Mouse (Mus musculus) layer of hippocampus, adult 2 months (tissue): Measurements from ENCODE around the gene Mettl15. TPM values are rescaled to one million over a fixed set of nuclear protein-coding genes. Genes with fewer than 3 reads are reported as not detected.

Experiments used
- DNase-seq, 2 experiments: peaks; one replicate each; pipeline ENCODE4 v3.0.0; 2022; ENCODE audit warnings: low spot score in 2 of 2
- H3K27ac ChIP-seq: fragments of 200-600 bp; 2 replicates; pipeline ENCODE4 v1.8.1; 2022
- H3K4me3 ChIP-seq: fragments of 200-600 bp; 2 replicates; pipeline ENCODE4 v1.8.1; 2022; ENCODE audit warnings: mild to moderate bottlenecking
- CTCF ChIP-seq: fragments of 200-600 bp; conservative IDR thresholded peaks from 2 replicates; pipeline ENCODE4 v1.8.1; 2022; ENCODE audit warnings: antibody characterized with exemption, mild to moderate bottlenecking, moderate library complexity
- microRNA-seq, 2 experiments: library from miRNA; unstranded; fragments of <30 nt; microRNA quantifications; one replicate each; pipeline ENCODE4 v1.2.0; 2021
- total RNA-seq, 2 experiments: library from RNA; stranded (reverse); gene quantifications; 2 replicates each; pipeline ENCODE4 v1.2.3; 2021

Mettl15 gene
- total RNA-seq, 2 experiments from 2014 or later, result 7.3 to 8.4 TPM

DNA sequence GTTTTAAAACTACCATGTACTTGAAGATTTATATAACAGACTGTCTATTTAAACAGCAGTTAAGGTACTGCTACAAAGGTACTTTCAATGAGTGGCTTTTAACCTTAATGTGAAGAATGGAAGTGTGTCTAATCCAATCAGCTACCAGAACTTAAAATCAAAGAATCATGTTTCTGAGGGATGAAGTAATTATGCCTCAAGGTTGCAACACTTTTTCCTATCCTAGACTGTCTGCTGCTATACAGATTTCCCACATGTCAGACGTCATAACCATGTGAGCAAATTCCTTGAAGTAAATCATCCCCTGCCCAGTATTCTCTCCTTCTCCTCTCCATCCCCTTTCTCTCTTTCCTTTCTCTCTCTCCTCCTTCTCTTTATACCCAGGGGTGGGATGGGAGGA, 140.2 kb downstream of the Mettl15 start:
- no peak for TF ChIP-seq CTCF
- no peak overlapping the region for H3K27ac ChIP-seq
- H3K4me3 ChIP-seq, result no peak overlapping the region
- no peak for DNase-seq

DNA sequence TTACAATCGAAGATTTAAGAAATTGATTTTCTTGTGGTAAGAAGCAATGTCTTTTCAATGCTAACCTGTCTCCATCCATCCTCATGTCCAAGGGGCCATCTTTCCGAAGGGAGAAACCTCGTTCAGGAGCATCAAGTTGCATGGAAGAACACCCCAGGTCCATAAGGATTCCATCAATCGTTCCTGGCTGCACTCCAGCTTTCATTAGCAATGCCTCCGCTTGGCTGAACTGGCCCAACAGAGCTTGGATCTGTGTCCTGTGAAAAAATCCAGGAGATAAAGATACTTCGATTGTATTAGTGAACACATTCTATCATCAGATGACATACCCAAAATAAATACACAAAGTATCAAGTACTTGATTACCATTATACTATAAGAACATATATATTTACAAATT, 143.3 kb downstream of the Mettl15 start:
- no peak for DNase-seq

DNA sequence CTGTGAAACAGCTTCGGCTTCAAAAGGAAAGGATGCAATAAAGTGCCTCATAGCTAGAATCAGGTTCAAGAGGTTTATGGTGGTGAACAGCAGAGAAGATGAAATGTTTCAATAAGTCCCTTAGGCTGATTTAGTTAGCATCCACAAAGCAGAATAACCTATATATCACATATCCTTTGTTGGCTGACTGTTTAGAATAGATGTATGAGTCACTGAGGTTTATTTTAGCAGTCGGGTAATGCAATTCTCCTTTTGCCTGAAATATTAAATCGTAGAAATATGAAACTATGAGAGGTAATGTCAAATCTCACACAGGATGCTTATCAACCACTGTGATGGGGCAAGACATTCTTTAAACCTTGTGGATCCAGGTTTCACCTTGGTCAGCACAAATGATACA, 149.8 kb downstream of the Mettl15 start:
- Histone ChIP-seq H3K4me3 (no peak overlapping the region), H3K27ac (no peak overlapping the region)
- TF ChIP-seq CTCF, result no peak
- no peak for DNase-seq

More for the DNA sequence above, 143.3 kb downstream of the Mettl15 start:
- no peak for TF ChIP-seq CTCF
- Histone ChIP-seq H3K27ac (no peak overlapping the region), H3K4me3 (no peak overlapping the region)

DNA sequence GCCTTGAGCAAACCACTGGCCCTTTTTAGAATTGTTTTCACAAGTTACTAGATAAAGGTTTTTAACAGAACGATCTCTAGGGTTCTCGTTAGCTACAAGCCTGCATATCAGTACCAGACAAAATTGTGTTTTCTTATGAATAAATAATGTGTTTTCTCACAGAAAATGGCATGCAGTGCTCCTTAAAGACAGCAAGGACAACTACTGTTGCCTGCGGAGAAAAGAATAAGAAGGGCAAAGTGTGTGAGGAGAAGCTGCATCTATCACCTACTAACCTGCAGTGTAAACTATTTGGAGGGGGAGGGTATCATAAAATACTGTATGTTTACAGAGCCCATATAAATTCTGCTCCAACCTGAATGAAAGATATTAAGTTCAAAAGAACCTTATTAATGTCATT, 150.6 kb downstream of the Mettl15 start:
- Histone ChIP-seq H3K4me3 (no peak overlapping the region), H3K27ac (no peak overlapping the region)
- TF ChIP-seq CTCF, result no peak
- DNase-seq, result no peak

DNA sequence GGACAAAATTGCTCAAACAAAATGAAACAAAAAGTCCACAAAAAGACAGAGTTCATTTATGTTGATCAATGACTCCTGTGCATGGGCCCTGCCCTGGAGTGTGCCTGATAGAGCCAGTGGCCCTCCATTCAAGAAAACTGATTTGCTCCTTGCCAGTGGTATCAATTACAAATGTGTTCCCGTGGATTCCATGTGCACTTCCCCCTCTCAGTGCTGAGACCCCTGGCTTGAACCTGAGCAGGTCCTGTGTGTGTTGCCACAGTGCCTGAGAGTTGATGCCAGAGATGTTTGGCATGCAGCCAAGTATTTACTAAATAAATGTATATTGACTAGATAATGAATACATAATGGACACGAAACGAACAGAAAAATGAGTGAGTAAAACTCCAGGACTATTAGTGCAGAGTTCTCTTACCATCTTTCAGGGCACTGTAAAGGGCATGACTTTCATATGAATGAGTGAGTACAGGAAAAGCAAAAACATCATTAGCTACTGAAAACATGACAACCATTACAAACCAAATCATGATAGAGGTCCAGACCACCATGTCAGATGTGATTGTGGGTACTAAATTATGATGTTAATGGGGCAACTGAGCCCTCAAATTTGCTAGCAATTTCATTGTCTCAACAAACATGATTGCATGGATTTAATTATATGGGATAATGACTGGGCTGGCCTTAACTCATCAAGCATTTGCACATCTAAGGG, 174.6 kb downstream of the Mettl15 start:
- H3K4me3 ChIP-seq, result no peak overlapping the region
- no peak for TF ChIP-seq CTCF
- H3K27ac ChIP-seq, result no peak overlapping the region
- no peak for DNase-seq

DNA sequence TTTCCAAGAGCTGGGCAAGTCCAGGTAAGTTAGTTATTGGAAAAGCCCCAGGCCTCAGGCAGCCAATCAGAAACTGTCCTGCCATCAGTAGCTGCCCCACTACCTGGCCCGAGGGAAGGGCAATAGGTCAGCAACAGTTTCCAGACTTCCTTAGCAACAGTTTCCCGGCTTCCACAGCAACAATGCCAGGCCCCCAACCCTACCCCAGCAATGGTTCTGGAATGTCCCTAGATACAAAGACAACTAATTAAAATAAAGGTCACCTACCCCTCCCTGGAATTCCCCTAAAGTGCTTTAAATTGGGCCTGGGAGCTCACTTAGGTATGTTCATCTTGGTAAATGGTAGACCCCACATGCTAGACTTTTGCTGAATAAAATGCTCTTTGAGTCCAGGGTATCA, 230.9 kb downstream of the Mettl15 start:
- Histone ChIP-seq H3K27ac (no peak overlapping the region), H3K4me3 (no peak overlapping the region)
- DNase-seq, result no peak
- TF ChIP-seq CTCF, result no peak

Small RNA genes lying within 50 kb of the gene (microRNA-seq; reads per million reads assigned to microRNA genes)
- 0 reads per million in 2 experiments for gene Gm24115

Other genes with a start within 250 kb of the Mettl15 start
- gene Kif18a, start within 50 bp of the Mettl15 start, total RNA-seq, result 1 to 10 TPM; 1.1 to 1.2 TPM